Mouse (Mus musculus): ENCODE data around the gene Epn1.
A peak's percentile ranks its signal among the peaks of the same experiment; 100 is the strongest.

Epn1 gene

DNA sequence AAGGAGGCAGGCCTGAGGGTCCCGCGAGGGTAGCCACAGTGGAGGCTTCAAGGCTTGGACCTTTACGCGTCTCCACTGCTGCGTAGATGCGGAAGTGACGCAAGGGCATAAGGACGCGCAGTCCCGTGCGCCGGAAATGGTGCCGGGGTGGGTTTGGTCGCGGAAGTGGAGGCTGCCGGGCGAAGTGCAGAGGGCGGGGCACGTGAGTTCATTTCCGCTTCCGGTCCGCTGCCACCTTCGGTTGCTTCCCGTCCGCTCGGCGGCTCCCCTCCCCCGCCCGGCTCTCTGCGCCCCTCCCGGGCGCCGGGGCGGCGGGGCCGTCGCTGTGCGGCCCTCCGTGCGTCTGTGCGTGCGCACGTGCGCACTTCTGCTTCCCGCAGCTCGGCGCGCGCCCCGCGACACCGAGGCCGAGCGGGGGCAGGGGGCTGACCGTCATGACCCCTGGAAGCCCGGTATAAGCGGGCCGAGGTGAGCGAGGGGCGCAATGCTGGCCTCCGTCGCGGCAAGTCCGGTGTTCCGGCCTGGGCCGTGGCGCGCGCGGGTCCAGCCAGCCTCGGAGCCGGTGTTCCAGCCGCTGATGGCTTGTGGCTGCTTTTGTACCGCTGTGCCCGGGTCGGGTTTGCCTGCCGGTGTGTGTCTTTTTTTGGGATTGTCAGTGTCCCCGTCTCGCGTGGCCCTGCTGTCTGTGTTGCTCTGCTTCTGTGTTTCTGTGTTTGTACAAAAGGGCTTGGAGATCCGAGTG is at the start of gene Epn1:
Gene Epn1 (plus strand): TSS at position 226 of the 742 bp plus-strand sequence.
- DNase-seq (ENCODE audit: low spot score in 2 of 2) = peak; percentile 95 to 96

DNA sequence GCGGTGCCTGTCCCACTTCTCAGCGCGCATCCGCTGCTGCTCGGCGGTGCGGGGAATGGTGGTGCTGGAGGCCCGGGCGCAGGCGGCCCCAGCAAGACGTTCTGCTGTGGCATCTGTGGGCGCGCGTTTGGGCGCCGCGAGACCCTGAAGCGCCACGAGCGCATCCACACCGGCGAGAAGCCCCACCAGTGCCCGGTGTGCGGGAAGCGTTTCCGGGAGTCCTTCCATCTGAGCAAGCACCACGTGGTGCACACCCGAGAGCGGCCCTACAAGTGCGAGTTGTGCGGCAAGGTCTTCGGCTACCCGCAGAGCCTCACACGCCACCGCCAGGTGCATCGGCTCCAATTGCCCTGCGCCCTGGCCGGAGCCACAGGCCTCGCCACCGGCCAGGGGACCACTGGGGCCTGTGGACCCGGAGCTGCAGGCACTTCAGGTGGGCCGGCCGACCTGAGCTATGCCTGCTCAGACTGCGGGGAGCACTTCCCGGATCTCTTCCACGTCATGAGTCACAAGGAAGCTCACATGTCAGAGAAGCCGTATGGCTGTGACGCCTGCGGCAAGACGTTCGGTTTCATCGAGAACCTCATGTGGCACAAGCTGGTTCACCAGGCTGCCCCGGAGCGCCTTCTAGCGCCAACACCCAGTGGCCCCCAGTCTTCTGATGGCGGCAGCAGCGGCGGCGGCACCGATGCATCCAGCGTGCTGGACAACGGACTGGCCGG is 49.3 kb upstream of the Epn1 start:
- DNase-seq (ENCODE audit: low spot score in 2 of 2) = no peak

DNA sequence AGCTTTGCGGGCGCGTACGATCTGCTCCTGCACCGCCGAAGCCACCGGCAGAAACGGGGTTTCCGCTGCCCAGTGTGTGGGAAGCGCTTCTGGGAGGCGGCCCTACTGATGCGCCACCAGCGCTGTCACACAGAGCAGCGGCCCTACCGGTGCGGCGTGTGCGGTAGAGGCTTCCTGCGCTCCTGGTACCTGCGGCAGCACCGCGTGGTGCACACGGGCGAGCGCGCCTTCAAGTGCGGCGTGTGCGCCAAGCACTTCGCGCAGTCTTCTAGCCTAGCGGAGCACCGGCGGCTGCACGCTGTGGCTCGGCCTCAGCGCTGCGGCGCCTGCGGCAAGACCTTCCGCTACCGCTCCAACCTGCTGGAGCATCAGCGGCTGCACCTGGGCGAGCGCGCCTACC is 48.5 kb upstream of the Epn1 start:
- no peak for DNase-seq (ENCODE audit: low spot score in 2 of 2)

DNA sequence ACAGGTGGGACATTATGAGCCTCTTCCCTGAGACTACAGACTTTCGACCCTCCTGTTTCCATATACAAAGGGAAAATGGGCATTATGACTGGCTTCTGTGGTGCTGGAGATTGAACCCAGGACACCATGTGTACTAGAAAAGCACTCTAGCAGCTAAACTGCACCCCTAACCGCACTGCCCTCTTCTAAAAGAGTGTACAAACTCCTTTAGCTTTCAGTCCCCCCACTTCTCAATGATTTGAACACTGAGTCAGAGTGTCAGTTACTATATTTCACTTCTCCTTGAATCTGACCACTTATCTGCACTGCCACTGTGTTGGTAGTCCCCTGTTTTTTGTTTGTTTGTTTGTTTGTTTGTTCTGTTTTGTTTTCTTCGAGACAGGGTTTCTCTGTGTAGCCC is 46.2 kb upstream of the Epn1 start, which contains the start of gene 4632433K11Rik:
Gene 4632433K11Rik (plus strand): TSS at position 301 of the 400 bp plus-strand sequence.
- DNase-seq (ENCODE audit: low spot score in 2 of 2) = no peak

DNA sequence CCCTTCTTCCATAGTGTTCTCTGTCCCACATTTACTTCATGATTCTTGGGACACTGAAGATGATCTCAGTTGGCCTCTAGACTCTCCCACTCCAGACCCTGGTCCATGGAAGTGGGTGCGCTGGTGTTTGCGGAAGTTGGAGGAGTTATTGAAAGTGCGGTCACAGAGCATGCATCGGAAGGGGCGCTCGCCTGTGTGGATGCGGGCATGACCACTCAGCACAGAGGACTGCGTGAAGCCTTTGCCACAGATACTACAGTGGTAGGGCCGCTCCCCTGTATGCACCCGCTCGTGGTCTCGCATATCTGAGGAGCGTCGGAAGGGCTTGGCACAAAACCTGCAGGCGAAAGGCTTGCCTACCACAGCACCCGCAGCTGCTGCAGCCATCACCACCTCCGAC is 44.4 kb upstream of the Epn1 start:
- no peak for DNase-seq (ENCODE audit: low spot score in 2 of 2)

DNA sequence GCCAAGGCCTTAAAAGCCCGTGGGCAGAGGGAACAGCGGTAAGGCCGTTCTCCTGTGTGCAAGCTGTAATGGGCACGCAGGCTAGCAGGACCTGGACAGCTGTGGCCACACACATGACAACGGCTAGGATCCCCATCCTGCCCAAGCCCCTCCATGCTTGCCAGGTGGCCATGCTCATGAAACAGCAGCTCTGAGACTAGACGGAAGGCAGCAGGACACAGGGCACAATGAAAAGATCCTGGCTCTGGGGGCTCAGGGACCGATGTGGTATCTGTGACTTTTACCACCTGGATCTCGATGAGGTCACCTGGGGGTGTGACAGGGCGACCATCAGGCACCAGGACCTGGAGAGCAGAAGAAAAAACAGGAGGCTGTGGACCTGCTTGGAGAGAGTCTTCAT is 43.9 kb upstream of the Epn1 start:
- DNase-seq (ENCODE audit: low spot score in 2 of 2) = no peak

DNA sequence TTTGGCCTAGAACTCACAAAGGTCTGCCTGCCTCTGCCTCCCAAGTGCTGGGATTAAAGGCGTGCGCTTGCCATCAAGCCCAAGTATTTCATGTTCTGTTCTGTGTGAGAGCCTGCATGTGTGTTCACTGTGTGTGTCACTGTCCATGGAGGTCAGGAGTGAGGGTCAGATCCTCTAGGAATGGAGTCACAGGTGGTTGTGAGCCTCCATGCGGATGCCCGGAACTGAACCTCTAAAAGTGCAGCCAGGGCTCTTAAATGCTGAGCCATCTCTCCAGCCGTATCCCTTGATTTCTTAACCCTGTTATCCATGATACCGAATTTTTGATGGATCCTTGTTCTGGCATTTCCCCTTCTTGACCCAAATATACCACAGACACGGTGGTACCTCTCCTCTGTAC is 43.0 kb upstream of the Epn1 start:
- no peak for DNase-seq (ENCODE audit: low spot score in 2 of 2)

DNA sequence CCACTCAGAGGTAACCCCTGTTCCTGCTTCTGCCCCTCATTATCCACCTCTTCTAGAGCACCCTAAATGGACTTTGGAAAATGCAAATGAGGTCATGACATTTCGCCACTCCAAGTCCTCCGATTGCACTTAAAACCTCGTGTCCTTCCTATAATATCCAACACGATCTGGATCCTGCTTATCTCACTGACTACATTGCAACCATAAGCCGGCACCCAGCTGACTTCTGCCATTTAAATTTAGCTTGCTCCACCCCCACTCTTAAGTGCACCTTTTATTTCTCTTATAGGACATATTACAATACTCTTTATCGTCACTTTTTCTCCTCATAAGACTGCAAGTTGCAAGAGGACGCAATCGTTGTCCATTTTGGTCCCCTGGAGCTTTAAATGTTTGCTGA is 42.6 kb upstream of the Epn1 start:
- no peak for DNase-seq (ENCODE audit: low spot score in 2 of 2)

DNA sequence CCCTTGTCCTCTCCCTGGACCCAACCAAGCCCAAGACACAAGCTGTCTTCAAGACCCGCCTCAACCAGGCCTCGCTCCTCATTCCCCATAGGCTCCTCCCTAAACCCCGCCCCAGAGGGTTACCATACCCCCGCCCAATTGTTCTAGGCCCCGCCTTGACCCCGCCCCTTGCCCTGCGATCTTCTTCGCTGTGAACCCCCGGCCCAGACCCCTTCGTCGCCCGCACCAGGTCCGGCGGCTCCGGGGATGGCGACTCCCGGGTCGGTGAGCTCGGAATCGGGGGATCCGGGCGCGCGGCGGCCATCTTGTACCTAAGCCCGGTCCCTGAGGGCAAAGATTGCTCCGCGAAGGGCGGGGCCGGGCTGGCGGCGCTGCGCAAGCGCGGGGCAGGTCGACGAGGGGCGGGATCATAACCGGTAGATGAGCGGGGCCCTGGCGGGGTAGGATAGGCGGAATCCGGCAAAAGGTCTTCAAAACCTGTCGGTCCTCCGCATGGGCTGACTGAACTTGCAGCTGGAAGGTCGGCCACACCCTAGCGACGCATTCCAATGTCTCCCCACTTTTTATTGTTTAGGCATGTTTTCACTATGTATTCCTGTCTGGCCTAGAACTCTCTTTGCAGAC is 41.8 kb upstream of the Epn1 start, which contains the start of gene Zfp784:
Gene Zfp784 (minus strand): TSS at position 338 of the 624 bp plus-strand sequence.
- peak; percentile 72 to 93 for DNase-seq (ENCODE audit: low spot score in 2 of 2)

DNA sequence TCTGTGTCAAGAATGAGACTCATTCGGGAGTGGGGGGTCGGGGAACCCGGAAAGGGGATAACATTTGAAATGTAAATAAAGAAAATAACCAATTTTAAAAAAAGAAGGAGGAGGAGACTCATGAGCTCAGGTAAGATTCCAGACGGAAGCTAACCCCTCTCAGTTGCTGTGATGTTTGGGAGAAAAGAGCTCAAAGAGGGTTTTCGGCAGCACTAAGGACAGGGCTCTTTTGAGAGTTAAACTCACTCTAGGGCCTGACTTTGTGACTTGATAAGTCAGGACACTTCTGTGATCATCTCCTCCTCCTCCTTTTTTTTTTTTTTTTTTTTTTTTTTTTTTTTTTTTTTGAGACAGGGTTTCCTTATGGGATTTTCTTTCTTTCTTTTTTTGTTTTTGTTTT is 41.1 kb upstream of the Epn1 start:
- no peak for DNase-seq (ENCODE audit: low spot score in 2 of 2)

DNA sequence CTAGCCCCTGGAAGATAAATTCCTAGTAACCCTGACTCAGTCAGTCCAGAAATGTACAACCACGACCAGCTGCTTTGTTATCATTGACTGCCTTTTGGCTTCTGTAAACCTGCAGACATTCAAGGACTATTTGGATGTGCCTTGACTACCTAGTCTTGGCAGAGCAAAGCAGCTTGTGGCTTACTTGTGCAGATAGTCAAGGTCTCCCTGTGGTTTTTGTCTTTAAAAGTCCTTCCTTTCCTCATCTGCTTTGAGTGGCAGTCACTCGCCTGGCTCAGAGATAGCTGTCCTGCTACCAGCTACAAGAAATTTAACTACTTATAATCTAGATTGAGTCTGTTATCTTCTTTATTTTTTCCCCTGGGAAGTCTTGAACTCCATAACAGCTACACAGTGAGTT is 35.1 kb upstream of the Epn1 start:
- no peak for DNase-seq (ENCODE audit: low spot score in 2 of 2)

DNA sequence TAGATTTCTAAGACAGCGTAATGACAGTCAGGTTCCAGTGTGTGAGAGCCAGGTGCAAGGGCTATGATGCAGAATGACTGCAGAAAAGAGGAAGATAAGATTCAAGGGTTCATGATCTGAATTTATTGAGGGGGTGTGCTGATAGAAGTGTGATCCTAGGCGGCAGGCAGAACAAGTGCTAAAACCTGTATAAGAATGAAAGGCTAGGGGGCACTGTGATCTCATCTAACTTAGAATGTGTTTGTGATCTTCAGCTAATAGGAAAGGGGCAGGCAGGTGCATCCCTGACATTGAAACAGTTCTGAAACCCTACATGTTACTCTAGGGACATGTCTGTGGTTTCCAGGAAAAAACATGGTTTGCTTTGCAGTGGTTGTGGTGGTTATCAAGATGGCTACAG is 33.9 kb upstream of the Epn1 start:
- DNase-seq (ENCODE audit: low spot score in 2 of 2) = no peak

DNA sequence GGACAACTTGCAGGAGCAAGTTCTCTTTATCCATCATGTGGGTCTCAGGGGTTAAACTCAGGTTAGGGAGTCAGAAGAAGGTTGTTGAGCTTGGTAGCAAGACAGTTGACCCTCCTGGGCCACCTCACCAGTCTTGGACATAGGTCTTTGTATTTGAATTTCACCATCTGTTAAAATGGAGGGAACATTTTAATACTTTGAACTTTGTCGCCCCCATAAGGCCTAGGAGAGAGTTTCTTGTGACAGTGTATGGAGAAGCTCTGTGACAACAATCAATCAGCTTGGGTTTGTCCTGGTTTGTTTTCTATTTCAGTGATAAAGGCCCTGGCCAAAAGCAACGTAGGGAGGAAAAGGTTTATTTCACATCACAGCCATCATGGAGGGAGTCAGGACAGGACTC is 32.7 kb upstream of the Epn1 start:
- DNase-seq (ENCODE audit: low spot score in 2 of 2) = no peak

DNA sequence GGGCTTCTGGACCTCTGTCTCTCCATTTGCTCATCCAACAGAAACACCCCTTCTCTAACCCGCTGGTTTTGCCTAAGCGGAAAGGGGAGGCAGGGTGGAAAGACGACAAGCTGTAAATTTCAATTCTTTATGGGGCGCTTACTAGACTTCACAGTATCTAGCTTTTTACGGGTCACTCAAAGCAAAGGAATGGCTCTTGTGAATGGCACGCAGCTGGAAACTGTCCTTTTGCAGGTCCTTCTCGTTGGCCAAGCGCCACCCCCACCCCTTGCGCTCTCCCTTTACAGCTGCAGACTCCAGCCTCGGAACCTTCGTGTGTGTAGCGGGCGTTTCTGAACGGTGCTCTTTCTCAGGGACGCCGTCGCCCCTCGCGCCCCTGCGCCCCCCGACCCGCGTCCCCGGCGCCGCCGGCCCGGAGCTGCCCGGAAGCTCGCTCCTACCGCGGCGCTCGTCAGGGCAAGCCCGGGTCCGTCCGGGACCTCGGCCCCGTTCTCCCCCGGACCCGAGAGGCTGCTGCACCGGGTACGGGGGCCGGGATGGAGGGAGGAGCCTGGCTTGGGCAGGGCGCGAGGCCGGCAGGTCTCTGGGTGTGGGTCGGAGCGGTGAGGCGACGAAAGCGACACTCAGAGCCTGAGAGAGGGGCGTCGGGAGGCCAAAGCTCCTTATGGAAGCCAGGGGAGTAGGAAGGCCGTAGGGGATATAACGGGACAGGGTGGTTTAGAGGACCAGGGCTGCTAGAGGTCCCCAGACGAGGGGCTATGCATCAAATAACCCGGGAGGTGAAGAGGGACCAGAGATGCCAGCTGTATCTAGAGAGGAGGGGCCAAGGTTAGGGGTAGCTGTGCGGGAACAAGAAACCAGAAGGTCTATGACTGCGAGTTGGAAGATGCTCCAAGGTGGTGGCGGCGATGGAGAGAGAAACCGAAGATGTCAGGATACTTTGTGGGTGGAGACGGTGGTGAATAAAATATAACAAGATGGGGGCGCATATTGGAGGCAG is 28.5 kb upstream of the Epn1 start, which contains the start of gene Zfp580:
Gene Zfp580 (plus strand): TSS at position 346 of the 1,000 bp plus-strand sequence.
- peak; percentile 70 to 83 for DNase-seq (ENCODE audit: low spot score in 2 of 2)

DNA sequence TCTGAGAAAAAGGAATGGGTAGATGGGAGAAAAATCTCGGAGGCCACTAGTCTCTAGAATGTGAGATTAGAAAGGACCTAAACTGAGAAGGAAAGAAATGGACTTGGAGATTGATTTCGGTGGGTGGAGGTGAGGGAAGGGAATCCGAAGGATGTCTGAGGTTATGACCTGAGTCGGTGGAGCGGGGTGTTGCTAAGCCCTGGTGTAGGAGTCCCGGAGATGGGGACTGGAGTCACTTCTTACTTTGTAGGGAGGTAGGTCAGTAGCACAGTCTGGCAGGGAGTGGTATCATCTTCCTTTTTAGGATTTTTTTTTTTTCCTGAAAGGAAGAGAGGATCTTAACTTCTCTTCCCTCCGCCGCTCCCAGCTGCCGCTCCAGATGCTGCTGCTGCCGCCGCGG is 27.6 kb upstream of the Epn1 start:
- no peak for DNase-seq (ENCODE audit: low spot score in 2 of 2)

DNA sequence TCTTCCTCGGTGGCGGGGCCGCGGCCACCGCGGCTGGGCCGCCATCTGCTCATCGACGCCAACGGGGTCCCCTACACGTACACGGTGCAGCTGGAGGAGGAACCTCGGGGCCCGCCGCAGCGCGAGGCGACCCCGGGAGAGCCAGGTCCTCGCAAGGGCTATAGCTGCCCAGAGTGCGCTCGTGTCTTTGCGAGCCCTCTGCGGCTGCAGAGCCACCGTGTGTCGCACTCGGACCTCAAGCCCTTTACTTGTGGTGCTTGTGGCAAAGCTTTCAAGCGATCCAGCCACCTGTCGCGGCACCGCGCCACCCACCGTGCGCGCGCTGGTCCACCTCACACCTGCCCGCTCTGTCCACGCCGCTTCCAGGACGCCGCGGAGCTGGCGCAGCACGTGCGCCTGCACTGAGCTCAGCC is 27.1 kb upstream of the Epn1 start:
- DNase-seq (ENCODE audit: low spot score in 2 of 2) = no peak

DNA sequence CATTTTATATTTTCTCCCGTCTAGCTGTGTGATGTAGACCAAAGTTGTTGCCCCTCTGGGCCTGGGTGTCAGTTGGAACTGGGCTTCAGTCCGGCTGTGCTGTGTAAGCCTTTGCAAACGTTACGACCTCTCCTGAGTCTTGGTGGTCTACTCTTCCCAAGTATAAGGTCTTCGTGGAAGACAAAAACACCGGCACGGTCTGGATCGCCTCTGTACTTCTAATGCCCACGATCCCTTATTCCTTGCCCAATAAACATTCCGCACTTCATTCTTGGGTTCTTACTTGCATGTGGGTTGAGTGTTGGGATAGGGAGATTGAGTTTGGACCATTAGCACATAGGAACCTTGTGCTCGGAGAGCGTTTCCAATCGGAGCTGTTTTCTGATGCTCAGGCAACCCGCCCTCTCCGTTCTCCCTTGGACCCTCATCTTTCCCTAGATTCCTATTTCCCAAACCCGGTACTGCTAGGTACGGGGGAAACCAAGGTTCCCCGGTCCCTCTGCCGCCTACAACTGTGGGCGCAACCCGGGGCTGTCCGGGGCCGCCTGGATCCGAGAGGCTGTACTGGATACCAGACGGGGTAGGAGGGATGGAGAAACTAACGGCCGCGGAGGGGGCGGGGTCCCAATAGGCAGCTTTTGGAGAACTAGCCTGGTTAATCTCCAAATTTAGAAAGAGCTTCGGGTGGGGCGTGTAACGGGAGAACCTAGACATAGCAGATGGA is 26.4 kb upstream of the Epn1 start:
- DNase-seq (ENCODE audit: low spot score in 2 of 2) = no peak

DNA sequence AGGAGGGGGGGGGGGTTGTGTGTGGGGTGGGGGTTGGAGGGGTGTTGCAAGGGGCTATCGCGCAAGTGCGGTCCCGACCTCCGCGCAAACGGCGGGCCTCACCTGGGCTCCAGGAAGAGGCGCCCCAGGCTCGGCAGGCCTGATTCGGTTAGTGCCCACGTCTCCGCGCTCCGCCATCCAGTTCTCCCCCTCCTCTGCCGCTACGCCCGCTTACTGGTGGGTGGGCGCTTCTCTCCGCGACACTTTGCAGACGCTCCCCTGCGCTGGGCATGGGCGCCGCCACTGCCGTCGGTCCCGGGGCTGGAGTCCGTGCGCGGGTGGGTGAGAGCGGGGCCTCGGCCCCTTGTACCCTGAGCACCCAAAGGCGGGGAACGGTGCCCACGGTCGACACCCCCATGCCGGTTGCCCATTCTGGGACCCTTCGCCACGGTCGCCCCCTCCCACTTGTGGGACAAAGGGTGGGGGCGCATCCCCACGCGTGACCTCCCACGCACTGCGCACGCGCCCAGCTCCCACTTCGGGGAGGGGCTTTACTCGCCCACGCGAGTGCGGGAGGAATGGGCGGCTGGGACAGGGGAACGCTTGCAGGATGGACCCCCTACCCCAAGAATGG is 23.3 kb upstream of the Epn1 start:
- DNase-seq (ENCODE audit: low spot score in 2 of 2) = peak in 1 of 2 experiments; percentile 45

DNA sequence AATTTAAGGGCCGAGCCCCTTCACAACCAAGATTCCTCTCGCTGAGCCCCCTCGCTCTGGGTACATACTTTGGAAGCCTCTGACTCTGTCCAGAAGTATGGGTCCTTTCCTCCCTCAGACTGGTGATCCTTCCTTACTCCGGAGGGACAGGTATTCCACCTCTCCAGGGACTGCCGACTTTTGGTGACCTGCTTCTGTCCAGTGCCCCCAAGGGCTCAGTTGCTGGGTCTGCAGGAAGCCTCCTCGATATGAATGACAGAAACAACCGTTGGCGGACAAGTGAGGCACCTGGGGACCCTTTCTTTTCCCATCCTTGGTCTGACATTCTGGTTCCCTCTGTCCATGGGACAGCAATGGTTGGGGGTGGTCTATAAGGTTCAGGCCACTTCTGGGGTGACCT is 22.7 kb upstream of the Epn1 start:
- DNase-seq (ENCODE audit: low spot score in 2 of 2) = no peak

DNA sequence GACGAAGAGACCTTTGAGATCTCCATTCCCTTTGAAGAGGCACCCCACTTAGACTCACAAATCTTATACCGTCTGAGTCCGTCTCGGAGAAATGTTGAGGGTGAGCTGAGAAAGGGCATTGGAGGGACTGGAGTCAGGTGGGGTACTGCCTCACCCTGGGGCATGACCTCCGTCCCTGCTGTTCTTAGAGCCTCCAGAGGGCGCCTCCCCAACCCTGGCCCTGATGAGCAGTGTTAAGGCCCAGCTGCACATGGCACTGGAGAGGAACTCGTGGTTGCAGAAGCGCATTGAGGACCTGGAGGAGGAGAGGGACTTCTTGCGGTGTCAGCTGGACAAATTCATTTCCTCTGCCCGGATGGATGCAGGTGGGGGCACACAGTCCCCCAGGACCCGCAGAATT is 22.2 kb upstream of the Epn1 start:
- no peak for DNase-seq (ENCODE audit: low spot score in 2 of 2)
